Mouse (Mus musculus): Measurements from ENCODE around the gene Kcnf1. TPM values are rescaled to one million over a fixed set of nuclear protein-coding genes. Genes with fewer than 3 reads are reported as not detected.

Gene Kcnf1
- total RNA-seq (2021), result 10 to 100 TPM; 35.2 to 40.0 TPM

GRCm38 (mm10) chr12:17176757-17177092 is at the start of gene Kcnf1:
Kcnf1 (minus strand) TSS chr12:17176888.
- no peak for DNase-seq

DNA sequence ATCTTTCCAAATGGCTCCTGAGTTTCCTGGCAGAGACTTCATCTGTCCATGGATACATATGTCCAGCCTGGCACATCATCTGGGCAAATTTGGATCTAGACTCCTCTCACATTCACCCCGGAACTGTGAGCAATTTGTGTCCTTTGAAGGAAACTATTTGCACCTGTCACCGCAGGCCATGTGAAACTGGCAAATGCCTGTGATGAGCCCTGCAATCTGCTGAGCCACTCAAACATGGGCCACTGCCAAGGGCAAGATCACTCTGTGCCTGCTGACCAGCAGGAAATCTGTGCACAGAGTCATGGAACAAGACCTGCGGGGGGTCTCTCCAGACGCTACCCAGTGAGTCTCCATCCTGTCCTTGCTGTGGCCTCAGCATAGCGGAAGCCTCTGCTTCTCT is 48.3 kb upstream of the Kcnf1 start:
- no peak for DNase-seq

DNA sequence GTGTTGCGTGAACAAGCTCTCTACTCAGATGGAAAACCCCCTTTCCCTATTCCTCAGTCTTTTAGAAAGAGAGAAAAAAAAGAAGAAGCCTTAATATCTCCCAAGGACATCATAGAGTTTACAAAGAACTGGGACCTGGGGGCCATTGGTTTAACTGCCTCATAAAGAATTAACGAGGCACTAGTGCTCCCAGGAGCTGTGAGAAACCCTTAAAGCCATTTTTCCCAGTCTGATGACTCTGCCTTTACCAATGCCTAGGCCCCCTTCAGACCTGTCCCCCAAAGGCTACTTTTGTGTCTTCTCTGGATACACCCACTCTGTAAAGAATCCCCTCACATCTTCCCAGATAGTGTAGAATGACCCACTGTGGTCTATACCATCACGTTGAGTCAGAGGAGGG is 46.4 kb upstream of the Kcnf1 start:
- no peak for DNase-seq

DNA sequence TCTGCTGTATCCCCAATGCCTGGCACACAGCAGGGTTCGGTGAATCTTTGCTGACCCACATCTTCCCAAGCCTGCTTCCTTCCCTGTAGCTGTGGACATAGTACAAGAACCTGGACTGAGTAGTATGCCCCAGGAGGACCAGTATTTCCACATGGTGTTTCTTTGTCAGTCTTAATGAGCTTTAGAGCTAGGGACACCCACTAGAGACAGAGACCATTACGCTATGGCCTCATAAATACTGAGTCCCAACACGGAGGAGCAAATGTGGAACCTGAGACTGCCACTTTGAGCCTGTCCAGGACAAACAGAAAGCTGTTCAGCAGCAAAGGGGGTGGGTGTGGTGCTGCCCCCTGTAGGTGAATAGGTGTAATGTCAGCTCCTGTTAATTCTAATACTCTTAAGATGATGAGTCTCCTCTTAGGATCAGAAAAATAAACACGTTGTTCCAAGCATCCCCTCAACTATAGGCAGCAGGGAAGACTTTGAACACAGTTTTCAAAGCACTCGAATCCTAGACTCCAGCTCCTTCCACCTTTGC is 45.3 kb upstream of the Kcnf1 start:
- no peak for DNase-seq

DNA sequence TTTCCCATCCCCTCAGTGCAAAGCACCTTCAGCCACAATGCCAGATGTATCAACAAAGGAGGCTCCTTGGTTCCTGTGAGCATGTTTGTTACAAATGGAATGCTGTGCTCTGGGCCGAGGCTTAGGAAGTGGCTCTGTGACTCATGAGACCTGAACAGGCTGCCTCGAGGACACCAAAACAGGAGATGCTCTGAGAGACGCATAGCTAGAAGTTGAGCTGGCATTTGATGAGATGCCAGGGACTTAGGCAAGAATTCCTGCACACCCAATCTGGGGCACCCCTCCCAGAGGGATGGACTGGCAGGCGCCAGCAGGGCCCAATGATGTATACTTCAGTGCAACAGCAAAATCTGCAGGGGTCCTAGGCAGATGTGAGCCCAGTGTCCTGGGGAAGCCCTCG is 43.9 kb upstream of the Kcnf1 start:
- no peak for DNase-seq

GRCm38 (mm10) chr12:17219107-17219506 is 42.4 kb upstream of the Kcnf1 start:
- DNase-seq, result no peak

- no peak for DNase-seq
Measured at GRCm38 (mm10) chr12:17218390-17218789, 41.7 kb upstream of the Kcnf1 start.

GRCm38 (mm10) chr12:17215751-17216150 is 39.1 kb upstream of the Kcnf1 start:
- no peak for DNase-seq

DNA sequence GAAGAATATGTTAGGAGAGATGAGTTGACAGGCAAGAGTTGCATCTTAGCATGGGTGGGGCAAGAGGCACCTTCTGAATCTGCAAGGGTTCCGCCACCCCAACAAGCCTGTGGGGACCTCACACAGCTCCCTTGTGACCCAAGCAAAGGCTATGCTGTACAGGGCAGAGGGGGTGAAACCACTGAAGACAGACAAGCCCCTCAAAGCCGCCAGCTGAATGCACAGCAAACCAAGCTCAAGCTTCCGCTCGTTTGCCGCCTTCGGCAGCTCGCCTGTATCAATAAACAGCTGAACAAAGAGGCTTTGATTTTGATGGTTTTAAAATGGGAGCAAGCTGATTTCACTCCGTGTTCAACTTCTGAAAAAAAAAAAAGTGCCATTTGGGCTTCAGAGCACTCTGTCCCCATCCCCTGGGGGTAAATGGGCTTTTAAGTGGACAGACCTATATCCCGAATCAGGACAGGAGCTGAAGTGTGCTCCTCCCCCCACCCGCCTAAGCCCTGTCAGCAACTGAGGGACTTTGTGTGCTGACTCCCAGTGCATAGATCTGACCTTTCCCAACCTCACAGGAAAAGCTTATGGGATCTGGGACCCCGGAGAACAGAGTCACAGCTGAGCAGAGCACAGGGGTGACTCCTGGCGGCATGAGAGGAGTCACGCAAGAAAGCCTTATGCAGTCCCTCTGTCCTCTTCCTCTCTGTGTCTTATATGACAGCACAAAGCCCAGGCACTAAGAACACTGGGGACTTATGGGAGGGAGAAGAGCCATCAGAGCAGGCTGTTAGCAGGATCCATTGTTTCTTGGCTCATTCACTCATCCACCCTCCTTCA is 26.0 kb upstream of the Kcnf1 start:
- no peak for DNase-seq

DNA sequence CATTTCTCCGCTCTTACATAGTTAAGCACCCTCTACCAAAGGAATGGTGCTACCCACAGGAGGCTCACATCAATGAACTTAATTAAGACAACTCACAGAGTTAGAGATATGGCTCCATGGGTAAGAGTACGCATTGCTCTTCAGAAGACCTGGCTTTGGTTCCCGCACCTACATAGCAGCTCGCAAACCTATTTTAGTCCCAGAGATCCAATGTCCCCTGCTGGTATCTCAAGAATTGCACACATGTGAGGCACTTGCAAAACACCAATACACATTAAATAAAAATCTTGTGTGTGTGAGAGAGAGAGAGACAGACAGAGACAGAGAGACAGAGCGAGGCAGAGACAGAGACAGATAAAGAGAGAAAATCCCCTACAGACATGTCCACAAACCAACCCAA is 21.9 kb upstream of the Kcnf1 start:
- no peak for DNase-seq

GRCm38 (mm10) chr12:17194140-17194539 is 17.5 kb upstream of the Kcnf1 start:
- DNase-seq, result no peak

DNA sequence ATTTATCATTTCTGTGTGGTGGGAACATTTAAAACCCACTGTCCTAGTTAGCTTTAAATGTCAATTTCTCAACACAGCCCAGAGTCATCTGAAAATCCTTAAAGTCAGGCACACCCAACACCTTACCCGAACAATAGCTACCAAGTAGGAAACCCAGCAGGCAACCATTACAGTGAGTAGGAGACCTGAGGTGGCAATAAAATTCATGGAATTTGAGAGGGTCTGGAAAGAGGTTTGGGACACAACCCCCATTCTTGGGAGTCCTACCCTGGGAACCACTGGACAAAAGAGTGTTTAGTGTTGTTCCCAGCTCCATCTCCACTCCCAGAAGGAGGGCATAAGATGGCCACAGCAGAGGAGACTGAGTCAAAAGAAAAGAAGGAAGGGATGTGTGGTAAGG is 16.6 kb upstream of the Kcnf1 start:
- no peak for DNase-seq

DNA sequence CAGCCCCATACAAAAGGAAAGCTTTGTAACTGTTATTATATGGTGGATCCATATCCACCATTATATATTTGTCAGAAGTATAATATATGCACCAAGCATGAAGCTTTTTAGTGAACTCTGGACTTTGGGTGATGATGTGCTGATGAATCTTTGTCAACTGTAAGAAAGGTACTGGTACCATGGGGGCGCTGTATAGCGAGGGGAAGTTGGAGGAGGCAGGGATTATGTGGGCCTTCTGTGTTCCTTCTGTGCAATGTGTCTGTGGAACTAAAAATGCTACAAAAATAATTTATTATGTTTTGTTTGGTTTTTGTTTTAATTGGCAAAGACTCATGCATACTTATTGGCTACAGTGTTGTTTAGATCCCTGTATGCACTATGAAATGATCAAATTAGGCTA is 16.2 kb upstream of the Kcnf1 start:
- no peak for DNase-seq

DNA sequence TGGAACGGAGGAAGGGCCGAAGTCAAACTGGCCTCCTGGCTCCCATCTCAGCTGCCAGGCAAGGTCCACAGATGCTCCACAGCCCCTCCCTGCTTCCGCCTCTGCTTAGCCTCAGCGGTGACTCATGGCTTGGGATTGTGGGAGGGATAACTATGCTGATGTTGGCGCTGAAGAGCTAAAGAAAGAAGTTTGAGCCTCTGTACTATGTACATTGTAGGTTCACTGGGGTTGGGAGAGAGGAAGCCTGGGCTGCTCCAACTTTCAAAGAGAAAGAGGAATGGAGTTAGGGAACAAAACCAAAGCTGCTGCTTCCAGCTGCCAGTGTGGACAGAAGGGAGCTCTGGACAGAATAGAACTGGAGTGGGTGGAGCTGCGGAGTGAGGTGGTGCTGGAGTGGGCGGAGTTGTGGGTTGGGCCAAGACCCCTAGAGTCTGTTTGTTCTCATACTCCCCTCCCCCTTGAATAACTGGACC is 7.7 kb upstream of the Kcnf1 start:
- no peak for DNase-seq

- no peak for DNase-seq
Measured at GRCm38 (mm10) chr12:17183788-17184187, 7.1 kb upstream of the Kcnf1 start.

- peak; percentile 66 to 71 for DNase-seq
Measured at GRCm38 (mm10) chr12:17176041-17176756, 489 bp downstream of the Kcnf1 start.

DNA sequence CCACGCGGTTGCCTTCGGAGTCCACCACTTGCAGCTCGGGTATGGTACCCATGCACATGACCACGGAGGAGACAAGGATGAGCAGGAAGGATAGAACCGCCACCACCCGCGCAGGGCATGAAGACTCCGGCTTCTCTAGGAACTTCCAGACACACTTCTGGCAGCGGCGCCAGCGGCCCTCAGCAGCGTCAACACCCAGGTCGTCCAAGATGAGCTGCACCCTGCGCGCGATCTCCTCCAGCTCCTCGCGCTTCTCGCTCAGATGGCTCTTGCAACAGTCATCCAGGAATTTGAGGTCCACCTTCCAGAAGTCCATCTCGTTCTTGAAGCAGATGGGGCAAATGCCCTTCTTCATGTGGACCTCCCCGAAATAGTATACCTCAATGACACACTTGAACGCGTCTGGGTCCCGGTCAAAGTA is 1.1 kb downstream of the Kcnf1 start:
- DNase-seq, result peak; percentile 26 to 40

- DNase-seq, result no peak
Measured at GRCm38 (mm10) chr12:17175124-17175523, 1.6 kb downstream of the Kcnf1 start.

GRCm38 (mm10) chr12:17174134-17174893 is 2.4 kb downstream of the Kcnf1 start:
- DNase-seq, result no peak

- DNase-seq, result no peak
Measured at GRCm38 (mm10) chr12:17170406-17170805, 6.3 kb downstream of the Kcnf1 start.

DNA sequence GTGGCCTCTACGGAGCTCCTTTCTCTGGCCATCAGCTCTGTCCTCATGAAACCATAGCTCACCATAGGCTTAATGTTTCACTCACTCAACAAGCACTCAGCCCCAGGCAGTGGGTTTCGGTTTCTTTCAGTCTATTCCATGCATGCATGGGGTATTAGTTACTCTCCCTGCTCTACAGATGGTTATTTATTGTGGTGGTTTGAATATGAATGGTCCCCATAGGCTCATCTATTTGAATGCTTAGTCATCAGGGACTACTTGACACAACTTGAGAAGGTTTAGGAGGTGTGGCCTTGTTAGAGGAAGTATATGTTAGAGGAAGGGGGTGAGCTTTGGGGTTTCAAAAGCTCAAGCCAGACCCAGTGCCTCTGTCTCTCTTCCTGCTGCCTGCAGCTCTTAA is 10.6 kb downstream of the Kcnf1 start:
- no peak for DNase-seq

- no peak for DNase-seq
Measured at GRCm38 (mm10) chr12:17163996-17164395, 12.7 kb downstream of the Kcnf1 start.

GRCm38 (mm10) chr12:17159549-17159948 is 17.1 kb downstream of the Kcnf1 start:
- no peak for DNase-seq
